Mouse (Mus musculus) bone marrow, adult 2 months (tissue): ENCODE results near the gene Elk4.

Experiments
- CTCF ChIP-seq: fragments of 200-500 bp; IDR thresholded peaks from 2 replicates; pipeline ENCODE4 v1.5.1; 2011; ENCODE audit warnings: low read length, control low read depth; ENCODE audit not compliant: control insufficient read depth, insufficient read depth
- POLR2A ChIP-seq: fragments of 200-500 bp; IDR thresholded peaks from 2 replicates; pipeline ENCODE4 v1.6.1; 2011; ENCODE audit warnings: low read depth, mild to moderate bottlenecking, control low read depth, low read length, borderline replicate concordance; ENCODE audit not compliant: control insufficient read depth

DNA sequence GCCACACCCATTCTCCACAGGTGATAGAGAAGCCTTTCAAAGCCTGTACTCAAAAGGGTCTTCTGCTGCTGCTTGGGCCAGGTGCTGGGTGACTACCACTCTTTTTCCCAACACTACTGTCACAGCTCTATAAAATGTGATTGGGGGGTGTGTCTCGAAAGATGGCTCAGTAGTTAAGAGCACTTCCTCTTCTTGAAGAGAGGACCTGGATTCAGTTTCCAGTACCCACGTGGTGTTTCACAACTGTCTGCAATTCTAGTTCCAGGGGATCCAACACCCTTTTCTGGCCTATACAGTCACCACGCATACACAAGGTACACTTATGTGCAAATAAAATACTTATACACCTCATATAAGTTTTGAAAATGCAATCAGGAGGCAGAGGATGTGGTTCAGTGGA lies 47.0 kb downstream of the Elk4 start:
- TF ChIP-seq CTCF (no peak), POLR2A (no peak)
